Mouse (Mus musculus) embryonic fibroblast, embryonic 13.5 days (primary cell): ENCODE measurements around the gene Brap.

Experiments
- CTCF ChIP-seq: IDR thresholded peaks from 2 replicates; pipeline ENCODE4 v1.5.1; 2011; ENCODE audit warnings: mild to moderate bottlenecking, control low read depth, low read length, moderate library complexity, borderline replicate concordance; ENCODE audit not compliant: insufficient read depth
- POLR2A ChIP-seq: IDR thresholded peaks from 2 replicates; pipeline ENCODE4 v1.6.1; 2011; ENCODE audit warnings: low read depth, mild to moderate bottlenecking, control low read depth, low read length, moderate library complexity

DNA sequence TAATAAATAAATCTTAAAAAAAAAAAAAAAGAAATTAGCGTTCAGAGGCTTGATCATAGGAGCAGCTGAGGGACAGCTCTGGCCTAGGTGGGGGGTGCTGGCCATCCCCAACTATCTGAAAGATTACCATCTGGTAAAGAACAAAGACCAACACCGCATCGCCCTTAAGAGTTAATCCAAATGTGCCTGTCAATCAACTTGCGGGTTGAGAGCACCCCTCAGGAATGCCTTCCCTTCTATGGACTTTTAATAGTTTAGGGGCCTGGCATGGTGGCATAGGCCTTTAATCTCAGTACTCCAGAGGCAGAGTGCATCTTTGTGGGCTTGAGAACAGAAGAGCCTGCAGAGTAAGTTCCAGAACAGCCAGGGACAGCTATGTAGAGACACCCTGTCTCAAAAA is 32.5 kb downstream of the Brap start:
- no peak for TF ChIP-seq POLR2A
- no peak for TF ChIP-seq CTCF
